Mouse (Mus musculus) regulatory T cell (primary cell): ENCODE measurements at regions not wholly inside any gene's neighbourhood (a gene's known extent, or its start where the extent isn't known, plus 50 kb on each side); places are given as distances from the start of the nearest gene placed in this dataset.

ENCODE experiments used
- in situ Hi-C: fragments of 300-600 bp; cut with MboI, MseI; formaldehyde crosslinking; loops from one replicate; pipeline ENCODE4 v1.15.1; 2025; ENCODE audit warnings: high pct_unique_total_duplicates

GRCm38 (mm10) chr11:19823461-19823895 is 100.7 kb upstream of the Spred2 start:
- in situ Hi-C loops = loop anchor here (10.0 kb wide), 1 partner anchor 91 kb away; no protein-coding TSS in a partner anchor

DNA sequence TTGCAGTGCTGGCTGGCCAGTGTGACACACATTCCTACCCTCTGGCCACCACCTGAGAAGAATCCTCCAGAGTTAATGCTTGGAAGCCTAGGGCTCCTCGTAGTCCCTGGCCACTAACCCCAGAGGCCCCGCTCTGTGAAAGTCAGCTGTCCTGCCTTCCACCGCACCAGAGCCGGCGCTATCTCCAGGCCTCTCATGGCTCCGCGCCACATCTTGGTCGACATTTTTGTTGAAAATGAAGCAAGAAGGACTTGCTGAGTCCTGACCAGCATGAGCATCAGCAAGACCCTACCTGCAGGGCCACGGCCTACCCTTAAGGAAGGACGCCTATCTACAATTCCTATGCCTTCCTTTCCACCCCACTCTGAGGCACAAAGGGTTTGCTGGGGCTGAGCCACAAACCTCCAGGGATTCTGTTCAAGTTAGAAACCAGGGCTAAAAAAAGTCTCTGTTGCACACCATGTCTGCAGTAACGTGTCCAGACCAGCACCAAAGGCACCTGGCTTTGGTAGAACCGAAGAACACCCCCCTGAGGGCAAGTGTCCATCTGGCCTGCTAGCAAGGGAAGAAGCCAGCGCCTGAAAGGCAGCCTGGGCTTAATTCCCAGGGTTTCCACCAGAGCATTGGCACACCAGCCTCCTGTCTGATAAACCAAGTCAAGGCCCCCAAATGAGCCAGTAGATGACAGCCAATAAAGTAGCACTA is 97.5 kb upstream of the Spred2 start:
- in situ Hi-C loops = loop anchor here (10.0 kb wide), 1 partner anchor 88 kb away; no protein-coding TSS in a partner anchor

DNA sequence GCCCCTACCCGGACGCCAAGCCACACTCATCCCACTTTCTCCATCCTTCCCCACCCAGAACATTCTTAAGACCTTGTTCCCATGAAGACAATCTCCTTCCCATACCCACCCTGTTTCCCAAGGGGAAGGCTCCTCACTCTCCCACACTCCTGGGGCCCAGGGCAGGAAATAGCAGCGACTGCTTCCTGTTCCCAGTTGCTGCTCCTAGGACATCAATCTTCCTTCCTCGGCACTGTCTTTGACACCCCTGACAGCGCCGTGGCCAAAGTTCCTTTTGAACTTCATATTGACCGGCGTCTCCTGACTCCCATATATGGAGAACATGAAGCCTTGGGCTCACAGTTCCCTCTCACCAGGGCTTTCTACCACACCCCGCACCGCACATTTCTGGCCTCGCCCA is 96.2 kb upstream of the Spred2 start:
- in situ Hi-C loops = loop anchor here (10.0 kb wide), 1 partner anchor 87 kb away; no protein-coding TSS in a partner anchor

DNA sequence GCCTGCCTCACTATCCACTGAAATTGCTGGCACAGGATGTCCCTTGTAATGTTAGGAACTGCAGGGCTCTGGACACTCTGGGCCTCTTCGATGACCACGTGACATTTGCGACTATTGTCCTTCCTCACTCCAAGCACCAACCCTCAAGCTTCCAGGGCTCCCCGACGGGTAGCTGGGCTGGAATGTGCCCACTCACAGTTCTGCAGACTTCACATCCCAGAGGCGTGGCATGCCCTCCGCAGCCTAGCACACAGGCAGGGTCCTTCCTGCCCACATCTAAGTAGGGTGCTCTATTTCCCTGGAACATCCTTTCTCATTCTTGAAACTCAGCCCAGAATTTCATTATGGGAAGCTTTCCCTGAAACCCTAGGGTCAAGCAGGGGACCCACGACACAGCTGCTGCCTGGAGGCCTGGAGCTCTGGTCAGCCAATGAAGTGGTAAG is 95.2 kb upstream of the Spred2 start:
- in situ Hi-C loops = loop anchor here (10.0 kb wide), 1 partner anchor 86 kb away; no protein-coding TSS in a partner anchor

DNA sequence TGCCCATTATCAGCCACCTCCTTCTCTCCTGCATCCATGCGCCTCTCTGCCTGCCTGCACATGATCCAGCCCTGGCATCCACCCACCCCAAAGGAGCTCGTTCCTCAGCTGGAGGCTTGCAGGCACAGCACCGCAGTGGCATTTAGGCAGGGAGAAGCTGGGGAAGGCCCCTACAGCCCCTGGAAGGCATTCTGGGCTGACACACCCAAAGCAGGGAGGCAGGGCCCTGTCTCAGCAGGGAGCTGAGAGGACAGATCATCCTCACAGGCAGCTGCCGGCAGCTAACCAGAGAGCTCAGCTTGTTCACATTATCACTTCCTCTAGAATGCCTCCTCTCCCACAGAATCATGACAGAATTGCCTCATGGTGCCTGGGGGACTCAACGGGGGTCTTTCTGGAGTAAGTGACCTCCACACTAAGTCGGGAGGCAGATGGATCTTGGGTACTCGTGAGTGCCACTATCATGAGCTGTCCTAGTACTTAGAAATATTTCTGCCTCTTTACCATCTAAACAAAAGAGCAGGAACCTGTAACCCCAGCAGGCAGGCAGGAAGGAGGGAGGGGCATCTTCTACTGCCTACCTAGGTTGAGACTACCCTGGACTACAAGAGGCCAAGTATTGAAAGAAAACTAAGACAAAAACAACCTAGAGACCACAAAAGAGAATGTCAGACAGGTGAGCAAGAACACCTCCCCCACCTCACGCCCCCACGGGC is 94.5 kb upstream of the Spred2 start:
- in situ Hi-C loops = loop anchor here (5.0 to 10.0 kb wide), 2 partner anchors 85 to 233 kb away; no protein-coding TSS in a partner anchor

DNA sequence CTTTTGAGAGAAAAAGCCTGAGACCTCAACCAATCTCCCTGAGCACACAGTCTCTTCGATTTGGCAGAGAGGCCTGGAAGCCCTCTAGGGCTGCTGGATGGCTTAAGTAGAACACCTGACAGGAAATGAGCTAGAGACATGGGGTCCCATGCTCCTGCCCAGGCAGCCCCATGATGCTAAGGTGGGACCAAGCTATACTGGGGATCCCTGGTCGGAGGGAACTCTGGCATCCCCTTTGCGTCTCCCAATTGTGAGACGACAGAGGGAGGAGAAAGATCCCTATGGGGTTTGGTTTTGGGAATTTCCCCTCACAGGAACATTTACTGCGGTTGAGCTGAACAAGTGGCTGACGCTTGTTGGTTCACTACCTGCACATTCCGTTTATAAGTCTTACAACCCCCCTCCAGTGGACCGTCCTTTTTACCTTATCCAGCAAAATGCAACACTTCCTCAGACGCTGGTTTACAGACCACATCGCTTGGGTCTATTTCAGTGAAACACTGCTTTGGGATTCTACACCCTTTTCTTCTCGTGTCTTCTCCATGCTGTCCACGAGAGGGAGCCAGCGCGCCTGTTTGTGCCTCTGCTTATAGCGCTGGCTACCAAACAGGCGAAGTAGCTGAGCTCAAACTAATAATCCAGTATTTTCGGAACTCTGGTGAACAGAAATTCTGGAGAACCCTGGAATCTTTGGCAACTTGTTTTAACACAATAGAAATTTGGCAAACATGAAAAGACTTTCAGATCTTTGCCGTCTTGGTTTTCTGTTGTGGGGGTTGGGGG is 93.7 kb upstream of the Spred2 start:
- in situ Hi-C loops = loop anchor here (5.0 kb wide), 1 partner anchor 232 kb away; no protein-coding TSS in a partner anchor

- in situ Hi-C loops = loop anchor here (5.0 kb wide), 1 partner anchor 228 kb away; no protein-coding TSS in a partner anchor
Observed at GRCm38 (mm10) chr11:19834561-19834960, 89.6 kb upstream of the Spred2 start.

- in situ Hi-C loops = no loop called here
Observed at GRCm38 (mm10) chr11:19835221-19835745, 88.9 kb upstream of the Spred2 start.

- in situ Hi-C loops = no loop called here
Observed at GRCm38 (mm10) chr11:19838932-19839331, 85.2 kb upstream of the Spred2 start.

- in situ Hi-C loops = no loop called here
Observed at GRCm38 (mm10) chr11:19843084-19843483, 81.1 kb upstream of the Spred2 start.

- in situ Hi-C loops = no loop called here
Observed at GRCm38 (mm10) chr11:19847910-19848309, 76.3 kb upstream of the Spred2 start.

DNA sequence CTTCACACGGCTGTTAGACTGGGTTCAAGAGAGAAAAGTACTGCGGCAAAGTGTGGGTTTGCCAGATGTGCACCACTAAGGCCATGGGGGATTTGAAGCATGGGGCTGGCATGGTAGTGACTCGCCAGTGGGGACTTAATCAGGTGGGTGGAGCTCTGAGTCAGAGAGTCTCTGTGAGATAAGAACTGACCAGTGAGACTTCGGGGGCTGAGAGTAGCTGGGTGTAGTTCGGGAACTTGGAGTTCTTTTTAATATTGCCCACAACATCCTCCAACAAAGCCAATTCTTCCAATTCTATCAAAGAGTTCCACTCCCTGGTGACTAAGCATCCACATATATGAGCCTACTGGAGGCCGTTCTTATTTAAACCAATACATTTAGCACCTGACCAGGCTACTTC is 75.8 kb upstream of the Spred2 start:
- in situ Hi-C loops = no loop called here

DNA sequence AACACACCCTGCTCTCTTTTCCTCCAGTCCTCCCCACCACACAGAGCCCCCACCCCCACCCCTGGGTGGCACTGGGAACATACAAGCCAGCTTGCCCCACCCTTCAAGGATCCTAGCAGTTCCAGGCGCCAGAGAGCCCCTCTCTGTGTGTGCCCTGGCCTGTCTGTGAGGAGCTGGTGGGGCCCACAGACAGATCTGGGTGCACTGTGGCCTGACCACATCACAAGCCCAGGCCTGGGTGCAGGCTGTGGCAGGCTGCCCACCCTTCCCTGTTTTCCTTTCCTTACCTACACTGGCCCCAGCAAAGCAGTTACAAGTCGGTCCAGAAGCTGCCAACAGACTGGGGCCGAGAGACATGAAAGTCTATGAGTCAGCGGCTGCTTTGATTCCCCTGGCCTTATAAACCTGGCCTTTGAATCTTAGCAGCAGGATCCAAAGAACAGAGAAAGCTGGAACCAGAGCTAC is 74.8 kb upstream of the Spred2 start:
- in situ Hi-C loops = no loop called here

- in situ Hi-C loops = no loop called here
Observed at GRCm38 (mm10) chr11:19849844-19850420, 74.2 kb upstream of the Spred2 start.

DNA sequence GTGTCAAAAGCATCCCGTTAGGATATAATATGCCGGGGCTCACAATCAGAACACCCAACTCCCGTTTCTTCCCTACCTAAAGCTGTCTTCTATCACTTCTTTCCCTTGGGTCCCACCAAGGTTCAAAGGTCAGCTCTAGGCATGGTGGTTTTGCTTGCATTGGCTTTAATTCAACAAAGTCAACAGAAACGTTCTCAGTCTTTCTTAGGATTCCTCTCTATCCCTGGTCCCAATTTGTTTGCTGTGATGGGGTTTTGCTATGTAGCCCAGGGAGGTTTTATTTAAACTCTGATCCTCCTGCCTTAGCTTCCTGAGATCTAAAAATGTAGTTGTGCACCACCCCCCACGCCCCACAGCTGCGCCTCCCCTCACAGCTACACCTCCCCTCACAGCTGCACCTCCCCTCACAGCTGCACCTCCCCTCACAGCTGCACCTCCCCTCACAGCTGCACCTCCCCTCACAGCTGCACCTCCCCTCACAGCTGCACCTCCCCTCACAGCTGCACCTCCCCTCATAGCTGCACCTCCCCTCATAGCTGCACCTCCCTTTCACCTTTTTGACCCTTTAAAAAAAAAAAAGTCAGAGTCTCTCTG is 73.1 kb upstream of the Spred2 start:
- in situ Hi-C loops = no loop called here

DNA sequence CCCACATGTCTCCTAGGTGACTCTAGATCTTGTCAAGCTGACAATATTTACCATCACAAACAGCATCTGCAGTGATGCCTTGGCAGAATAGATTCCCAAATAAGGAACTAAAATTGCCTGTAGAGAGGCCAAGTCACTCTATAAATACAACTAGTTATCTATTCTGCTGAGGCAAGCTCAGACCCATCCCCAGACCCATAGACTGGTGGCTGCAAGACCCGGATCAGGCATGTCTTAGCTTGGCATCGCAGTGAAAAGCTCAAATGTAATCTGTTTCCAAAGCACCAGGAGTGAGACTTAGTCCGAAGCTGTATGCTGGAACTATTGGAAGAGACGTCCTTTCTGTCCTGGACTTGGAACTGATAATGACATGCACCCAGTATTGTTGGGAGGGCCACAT is 62.6 kb upstream of the Spred2 start:
- in situ Hi-C loops = no loop called here

DNA sequence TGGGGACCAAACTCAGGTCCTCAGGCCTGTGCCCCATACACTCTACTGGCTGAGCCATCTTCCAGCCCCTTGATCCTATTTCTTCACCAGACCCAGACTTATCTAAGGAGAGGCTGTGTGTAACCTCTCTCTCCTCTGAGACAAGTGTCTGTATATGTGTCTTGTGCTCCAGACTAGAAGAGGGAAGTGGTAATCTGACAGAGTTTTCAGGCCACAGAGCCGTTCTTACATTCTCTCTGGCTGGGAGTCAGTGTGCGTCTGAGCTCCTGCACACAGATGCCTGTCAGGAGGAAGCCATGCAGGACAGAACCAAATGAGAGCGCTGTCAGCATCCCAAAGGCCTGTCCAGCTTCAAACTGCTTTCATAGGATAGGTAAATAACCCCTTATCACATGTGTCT is 60.8 kb upstream of the Spred2 start:
- in situ Hi-C loops = no loop called here

- in situ Hi-C loops = no loop called here
Observed at GRCm38 (mm10) chr11:19866262-19866661, 57.9 kb upstream of the Spred2 start.

GRCm38 (mm10) chr11:19869671-19870070 is 54.5 kb upstream of the Spred2 start:
- in situ Hi-C loops = no loop called here

DNA sequence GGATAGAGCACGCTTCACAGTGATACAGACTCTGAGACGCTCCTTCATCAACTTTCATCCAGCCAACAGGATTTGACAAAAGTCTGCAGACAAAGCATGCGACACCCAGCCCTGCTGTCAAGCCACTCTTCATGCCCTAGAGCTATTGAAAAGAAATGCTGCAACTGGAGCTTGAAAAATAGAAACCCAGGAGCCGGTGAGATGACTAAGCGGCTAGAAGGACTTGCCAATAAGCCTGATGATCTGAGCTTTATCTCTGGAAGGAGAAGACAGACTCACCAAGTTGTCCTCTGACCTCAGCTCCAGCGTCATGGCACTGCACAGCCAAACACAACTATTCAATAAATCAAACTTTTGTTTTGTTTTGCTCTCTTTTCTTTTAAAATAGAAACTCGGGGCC is 54.0 kb upstream of the Spred2 start:
- in situ Hi-C loops = no loop called here

GRCm38 (mm10) chr11:19873796-19874195 is 50.4 kb upstream of the Spred2 start:
- in situ Hi-C loops = no loop called here
